Mouse (Mus musculus) embryo, embryonic 9.5 days (tissue): ENCODE results near the gene Tgfb1.

Experiments used
- DNase-seq: peaks from one replicate; pipeline ENCODE4 v3.0.0-alpha.2; 2017; ENCODE audit errors: extremely low spot score

Gene Tgfb1

GRCm38 (mm10) chr7:25675405-25675804 is 11.4 kb upstream of the Tgfb1 start:
- no peak for DNase-seq

GRCm38 (mm10) chr7:25676085-25676781 is 10.6 kb upstream of the Tgfb1 start:
- DNase-seq: no peak

GRCm38 (mm10) chr7:25677013-25677412 is 9.8 kb upstream of the Tgfb1 start:
- DNase-seq: no peak

GRCm38 (mm10) chr7:25679971-25680370 is 6.8 kb upstream of the Tgfb1 start:
- no peak for DNase-seq

GRCm38 (mm10) chr7:25680514-25681258 is 6.1 kb upstream of the Tgfb1 start, which contains the start of gene B9d2:
B9d2 (plus strand) TSS chr7:25680780.
- DNase-seq: peak; percentile 97

- DNase-seq: no peak
Observed at GRCm38 (mm10) chr7:25681341-25682231, 5.2 kb upstream of the Tgfb1 start.

GRCm38 (mm10) chr7:25683474-25684180 is 3.2 kb upstream of the Tgfb1 start:
- DNase-seq: no peak

GRCm38 (mm10) chr7:25684659-25685058 is 2.1 kb upstream of the Tgfb1 start:
- DNase-seq: no peak

- DNase-seq: no peak
Observed at GRCm38 (mm10) chr7:25685926-25686470, 804 bp upstream of the Tgfb1 start.

GRCm38 (mm10) chr7:25687811-25688401 is 1.1 kb downstream of the Tgfb1 start:
- DNase-seq: peak; percentile 40

GRCm38 (mm10) chr7:25688810-25689586 is 2.2 kb downstream of the Tgfb1 start:
- peak; percentile 60 for DNase-seq

GRCm38 (mm10) chr7:25689603-25690021 is 2.8 kb downstream of the Tgfb1 start:
- DNase-seq: no peak

GRCm38 (mm10) chr7:25690051-25690450 is 3.2 kb downstream of the Tgfb1 start:
- no peak for DNase-seq

- no peak for DNase-seq
Observed at GRCm38 (mm10) chr7:25694104-25694503, 7.3 kb downstream of the Tgfb1 start.

- no peak for DNase-seq
Observed at GRCm38 (mm10) chr7:25699851-25700250, 13.0 kb downstream of the Tgfb1 start.

GRCm38 (mm10) chr7:25700732-25701131 is 13.9 kb downstream of the Tgfb1 start:
- no peak for DNase-seq

- no peak for DNase-seq
Observed at GRCm38 (mm10) chr7:25702350-25702749, 15.5 kb downstream of the Tgfb1 start.

- DNase-seq: no peak
Observed at GRCm38 (mm10) chr7:25703793-25704494, 17.1 kb downstream of the Tgfb1 start.

- peak; percentile 61 for DNase-seq
Observed at GRCm38 (mm10) chr7:25704716-25705364, 18.0 kb downstream of the Tgfb1 start.
